Mouse (Mus musculus) A20 (cell line): ENCODE results near the gene Gm37240.
"Not testable (repeated sequence)": the region's sequence is repeated elsewhere in the genome, so short reads cannot be mapped to it uniquely, and the experiment has no call there.

Experiments
- DNase-seq: peaks from one replicate; pipeline ENCODE4 v3.0.0-alpha.2; 2011; ENCODE audit warnings: low read depth, low spot score

The Gm37240 gene

GRCm38 (mm10) chr3:84562911-84563310, 1324.4 kb downstream of the Gm37240 start:
- not testable (repeated sequence) for DNase-seq

GRCm38 (mm10) chr3:84558301-84558700, 1329.0 kb downstream of the Gm37240 start:
- DNase-seq, result no peak

GRCm38 (mm10) chr3:84555780-84556179, 1331.5 kb downstream of the Gm37240 start:
- DNase-seq, result no peak

- peak; percentile 46 for DNase-seq
These were observed 1340.1 kb downstream of the Gm37240 start for GRCm38 (mm10) chr3:84547177-84547576.

- DNase-seq, result peak; percentile 66
These were observed 1344.9 kb downstream of the Gm37240 start for GRCm38 (mm10) chr3:84542450-84542849.

- no peak for DNase-seq
These were observed 1345.4 kb downstream of the Gm37240 start for GRCm38 (mm10) chr3:84541881-84542280.

- no peak for DNase-seq
These were observed 1346.7 kb downstream of the Gm37240 start for GRCm38 (mm10) chr3:84540640-84541039.

GRCm38 (mm10) chr3:84536987-84537386, 1350.3 kb downstream of the Gm37240 start:
- no peak for DNase-seq

GRCm38 (mm10) chr3:84533227-84533626, 1354.1 kb downstream of the Gm37240 start:
- no peak for DNase-seq

GRCm38 (mm10) chr3:84529021-84529420, 1358.3 kb downstream of the Gm37240 start:
- DNase-seq, result no peak

GRCm38 (mm10) chr3:84524952-84525351, 1362.4 kb downstream of the Gm37240 start:
- DNase-seq, result no peak

GRCm38 (mm10) chr3:84516163-84516562, 1371.2 kb downstream of the Gm37240 start:
- no peak for DNase-seq

GRCm38 (mm10) chr3:84512774-84513515, 1374.4 kb downstream of the Gm37240 start:
- DNase-seq, result no peak

GRCm38 (mm10) chr3:84505193-84505592, 1382.1 kb downstream of the Gm37240 start:
- no peak for DNase-seq

- no peak for DNase-seq
These were observed 1383.0 kb downstream of the Gm37240 start for GRCm38 (mm10) chr3:84504291-84504690.

GRCm38 (mm10) chr3:84502101-84502500, 1385.2 kb downstream of the Gm37240 start:
- DNase-seq, result no peak

- DNase-seq, result no peak
These were observed 1386.8 kb downstream of the Gm37240 start for GRCm38 (mm10) chr3:84500491-84500890.

GRCm38 (mm10) chr3:84497718-84498117, 1389.6 kb downstream of the Gm37240 start:
- no peak for DNase-seq

- no peak for DNase-seq
These were observed 1394.7 kb downstream of the Gm37240 start for GRCm38 (mm10) chr3:84492657-84493056.

- no peak for DNase-seq
These were observed 1395.2 kb downstream of the Gm37240 start for GRCm38 (mm10) chr3:84492148-84492547.

GRCm38 (mm10) chr3:84488716-84489115, 1398.6 kb downstream of the Gm37240 start:
- no peak for DNase-seq

GRCm38 (mm10) chr3:84484891-84485290, 1402.4 kb downstream of the Gm37240 start:
- no peak for DNase-seq

- no peak for DNase-seq
These were observed 1403.0 kb downstream of the Gm37240 start for GRCm38 (mm10) chr3:84484333-84484732.

GRCm38 (mm10) chr3:84482121-84482520, 1405.2 kb downstream of the Gm37240 start:
- no peak for DNase-seq
